Mouse (Mus musculus) thymus, adult 2 months (tissue): ENCODE measurements around the gene Plcg2.

Experiments
- CTCF ChIP-seq: fragments of 200-500 bp; IDR thresholded peaks from 2 replicates; pipeline ENCODE4 v1.5.1; 2012; ENCODE audit warnings: mild to moderate bottlenecking, control low read depth, low read length, moderate library complexity, borderline replicate concordance; ENCODE audit not compliant: control insufficient read depth, poor library complexity, insufficient read depth; ENCODE audit errors: extremely low read depth
- POLR2A ChIP-seq: fragments of 200-500 bp; IDR thresholded peaks from 2 replicates; pipeline ENCODE4 v1.6.1; 2012; ENCODE audit warnings: mild to moderate bottlenecking, low read length, control low read depth, moderate library complexity; ENCODE audit not compliant: control insufficient read depth, poor library complexity, insufficient read depth; ENCODE audit errors: extremely low read depth

DNA sequence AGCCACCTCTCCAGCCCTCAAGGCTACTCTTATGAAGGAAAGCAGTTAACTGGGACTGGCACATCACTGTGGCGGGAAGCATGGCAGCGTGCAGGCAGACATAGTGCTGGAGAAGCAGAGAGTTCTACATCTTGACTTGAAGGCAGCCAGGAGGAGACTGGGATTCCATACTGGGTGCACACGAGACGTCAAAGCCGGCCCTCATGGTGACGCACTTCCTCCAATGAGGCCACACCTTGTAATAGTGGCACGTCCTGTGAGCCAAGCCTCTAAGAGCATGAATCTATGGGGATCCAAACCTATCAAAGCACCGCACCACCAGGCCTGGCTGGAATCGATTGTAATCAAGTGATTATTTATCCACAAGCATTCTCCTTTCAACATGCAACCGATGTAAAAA lies 30.6 kb upstream of the Plcg2 start:
- no peak for TF ChIP-seq CTCF
- TF ChIP-seq POLR2A = no peak
